Mouse (Mus musculus): ENCODE measurements around the gene Tmem214.

DNA sequence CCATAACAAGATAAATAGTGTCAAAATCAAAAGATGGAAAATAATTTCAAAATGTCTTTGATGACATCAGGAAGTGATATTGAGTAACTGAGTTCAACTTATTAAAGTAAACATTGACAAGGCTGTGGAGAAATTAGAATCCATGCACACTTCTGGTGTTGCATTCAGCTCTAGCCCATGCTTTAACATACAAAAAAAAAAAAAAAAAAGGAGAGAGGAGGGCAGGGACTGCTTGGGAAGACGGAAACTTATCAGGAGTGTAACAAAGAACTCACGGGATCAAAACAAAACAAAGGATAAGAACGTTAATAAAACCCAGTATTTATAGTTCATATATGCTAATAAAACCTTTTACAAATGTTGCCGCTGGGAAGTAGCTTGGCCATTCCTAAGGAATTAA, 18.4 kb downstream of the Tmem214 start:
- TF ChIP-seq CTCF (IDR thresholded peaks at IDR 0.05; ENCODE audit: control insufficient read depth, insufficient read depth, low read length) (no peak), POLR2A (IDR thresholded peaks at IDR 0.05; ENCODE audit: borderline replicate concordance, control insufficient read depth, low read depth, low read length) (no peak)
